Mouse (Mus musculus) heart, adult 2 months (tissue): ENCODE data around the gene Thsd4.

Source experiments
- CTCF ChIP-seq: fragments of 200-600 bp; IDR thresholded peaks from 2 replicates; pipeline ENCODE4 v1.8.1; 2022; ENCODE audit warnings: antibody characterized with exemption, mild to moderate bottlenecking, moderate library complexity
- EP300 ChIP-seq: fragments of 200-500 bp; IDR thresholded peaks from 2 replicates; pipeline ENCODE4 v1.6.1; 2011; ENCODE audit warnings: low read depth, low read length, control low read depth; ENCODE audit not compliant: insufficient read depth

GRCm38 (mm10) chr9:60267273-60267626 is 254.6 kb downstream of the Thsd4 start:
- TF ChIP-seq CTCF (no peak), EP300 (no peak)
